Mouse (Mus musculus) urinary bladder, postnatal 4 days (tissue): ENCODE data around the gene Slc24a3.

ENCODE experiments used
- DNase-seq, 2 experiments: peaks; one replicate each; pipeline ENCODE4 v3.0.0; 2021 to 2022; ENCODE audit warnings: low spot score in 2 of 2

The Slc24a3 gene

GRCm38 (mm10) chr2:145363604-145364003 is 196.1 kb downstream of the Slc24a3 start:
- DNase-seq: no peak

- DNase-seq: no peak
Measured at GRCm38 (mm10) chr2:145368701-145369100, 201.1 kb downstream of the Slc24a3 start.

- DNase-seq: no peak
Measured at GRCm38 (mm10) chr2:145370795-145371194, 203.2 kb downstream of the Slc24a3 start.

GRCm38 (mm10) chr2:145373803-145374202 is 206.2 kb downstream of the Slc24a3 start:
- DNase-seq: no peak

GRCm38 (mm10) chr2:145382908-145383770 is 215.6 kb downstream of the Slc24a3 start:
- DNase-seq: no peak

- DNase-seq: no peak
Measured at GRCm38 (mm10) chr2:145384221-145384620, 216.7 kb downstream of the Slc24a3 start.

- DNase-seq: no peak
Measured at GRCm38 (mm10) chr2:145385220-145385619, 217.7 kb downstream of the Slc24a3 start.

- DNase-seq: no peak
Measured at GRCm38 (mm10) chr2:145385773-145386172, 218.2 kb downstream of the Slc24a3 start.

GRCm38 (mm10) chr2:145395804-145396203 is 228.2 kb downstream of the Slc24a3 start:
- no peak for DNase-seq

- no peak for DNase-seq
Measured at GRCm38 (mm10) chr2:145396579-145396978, 229.0 kb downstream of the Slc24a3 start.

- no peak for DNase-seq
Measured at GRCm38 (mm10) chr2:145397456-145398206, 230.1 kb downstream of the Slc24a3 start.

- DNase-seq: no peak
Measured at GRCm38 (mm10) chr2:145401240-145401805, 233.8 kb downstream of the Slc24a3 start.

- no peak for DNase-seq
Measured at GRCm38 (mm10) chr2:145401996-145402395, 234.4 kb downstream of the Slc24a3 start.

- DNase-seq: no peak
Measured at GRCm38 (mm10) chr2:145404818-145405531, 237.4 kb downstream of the Slc24a3 start.

- no peak for DNase-seq
Measured at GRCm38 (mm10) chr2:145405746-145406145, 238.2 kb downstream of the Slc24a3 start.

- no peak for DNase-seq
Measured at GRCm38 (mm10) chr2:145417738-145418137, 250.2 kb downstream of the Slc24a3 start.

GRCm38 (mm10) chr2:145419078-145419477 is 251.5 kb downstream of the Slc24a3 start:
- no peak for DNase-seq

- no peak for DNase-seq
Measured at GRCm38 (mm10) chr2:145420967-145421888, 253.7 kb downstream of the Slc24a3 start.

- no peak for DNase-seq
Measured at GRCm38 (mm10) chr2:145421889-145422212, 254.3 kb downstream of the Slc24a3 start.

GRCm38 (mm10) chr2:145429982-145430381 is 262.4 kb downstream of the Slc24a3 start:
- DNase-seq: no peak

- DNase-seq: no peak
Measured at GRCm38 (mm10) chr2:145434068-145434467, 266.5 kb downstream of the Slc24a3 start.
